Mouse (Mus musculus) megakaryocyte, embryonic 14.5 days (primary cell): ENCODE results near the gene Vmn1r196. TPM values are rescaled to one million over a fixed set of nuclear protein-coding genes. Genes with fewer than 3 reads are reported as not detected.

Experiments
- H3K27me3 ChIP-seq: replicated peaks from 2 replicates; pipeline ENCODE3; 2012; ENCODE audit warnings: inconsistent platforms
- H3K36me3 ChIP-seq: replicated peaks from 2 replicates; pipeline ENCODE3; 2012; ENCODE audit warnings: low read length, inconsistent platforms, mixed read lengths
- H3K4me1 ChIP-seq: 2 replicates; pipeline ENCODE4 v1.6.1; 2012; ENCODE audit warnings: inconsistent platforms
- H3K4me3 ChIP-seq: replicated peaks from 2 replicates; pipeline ENCODE3; 2012; ENCODE audit warnings: moderate library complexity, mild to moderate bottlenecking, inconsistent platforms
- H3K9me3 ChIP-seq: 2 replicates; pipeline ENCODE4 v1.6.1; 2012; ENCODE audit warnings: inconsistent platforms
- FLI1 ChIP-seq: IDR thresholded peaks from 2 replicates; pipeline ENCODE4 v1.6.1; 2012; ENCODE audit warnings: low read length, inconsistent platforms, mixed read lengths
- GATA1 ChIP-seq: IDR thresholded peaks from 3 replicates; pipeline ENCODE4 v1.6.1; 2012; ENCODE audit warnings: mixed read lengths, low read length, inconsistent platforms, borderline replicate concordance
- polyA plus RNA-seq: library from polyadenylated mRNA; stranded (reverse); fragments of >175 nt; gene quantifications from 2 replicates; pipeline ENCODE4 v1.2.3, GENCODE M21; 2012; ENCODE audit warnings: low replicate concordance; ENCODE audit not compliant: insufficient read depth

The Vmn1r196 gene
- polyA plus RNA-seq, 1 experiment: not detected

DNA sequence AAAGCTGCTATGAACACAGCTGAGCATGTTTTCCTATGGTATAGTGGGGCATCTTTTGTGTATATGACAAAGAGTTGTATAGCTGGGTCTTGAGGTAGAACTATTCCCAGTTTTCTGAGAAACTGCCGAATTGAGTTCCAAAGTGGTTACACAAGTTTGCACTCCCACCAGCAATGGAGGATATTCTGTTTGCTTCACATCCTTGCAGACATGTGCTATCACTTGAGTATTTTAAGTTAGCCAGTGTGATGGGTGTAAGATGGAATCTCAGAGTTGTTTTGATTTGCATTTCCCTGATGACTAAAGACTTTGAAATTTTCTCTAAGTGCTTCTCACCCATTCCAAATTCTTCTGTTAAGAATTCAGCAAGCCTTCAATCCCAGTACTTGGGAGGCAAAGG, 45.8 kb downstream of the Vmn1r196 start:
- H3K4me3 ChIP-seq: no peak overlapping the region
- H3K9me3 ChIP-seq: no peaks in the 10 kb centered on the region
- TF ChIP-seq GATA1: no peak
- TF ChIP-seq FLI1: no peak
- H3K36me3 ChIP-seq: no peaks in the 10 kb centered on the region
- no peaks in the 10 kb centered on the region for H3K4me1 ChIP-seq
- no peaks in the 10 kb centered on the region for H3K27me3 ChIP-seq

Other genes starting within 250 kb of the Vmn1r196 start
- gene Hist1h4i, start 248.6 kb upstream of the Vmn1r196 start, polyA plus RNA-seq: 304 and 570 TPM in 2 replicates
- gene Hist1h2ag, start 247.0 kb upstream of the Vmn1r196 start, polyA plus RNA-seq: 24.5 and 35.7 TPM in 2 replicates
- gene Hist1h2bj, start 246.7 kb upstream of the Vmn1r196 start, polyA plus RNA-seq: 27.3 and 32.8 TPM in 2 replicates
- gene Vmn1r188, start 205.5 kb upstream of the Vmn1r196 start, polyA plus RNA-seq: not detected in 2 replicates
- gene Vmn1r189, start 184.1 kb upstream of the Vmn1r196 start, polyA plus RNA-seq: not detected in 2 replicates
- not detected in 2 replicates for gene Vmn1r191, start 106.0 kb upstream of the Vmn1r196 start, polyA plus RNA-seq
- gene Vmn1r192, start 98.8 kb upstream of the Vmn1r196 start, polyA plus RNA-seq: not detected in 2 replicates
- 0.03 TPM in 1 of 2 replicates, not detected in the other for gene Vmn1r193, start 66.8 kb upstream of the Vmn1r196 start, polyA plus RNA-seq
- gene Vmn1r194, start 45.7 kb upstream of the Vmn1r196 start, polyA plus RNA-seq: not detected in 2 replicates
- not detected in 2 replicates for gene Vmn1r195, start 19.4 kb upstream of the Vmn1r196 start, polyA plus RNA-seq
- not detected in 2 replicates for gene Vmn1r197, start 34.7 kb downstream of the Vmn1r196 start, polyA plus RNA-seq
- gene Vmn1r198, start 60.4 kb downstream of the Vmn1r196 start, polyA plus RNA-seq: not detected in 2 replicates
- not detected in 2 replicates for gene Vmn1r199, start 89.9 kb downstream of the Vmn1r196 start, polyA plus RNA-seq
- gene Vmn1r200, start 100.5 kb downstream of the Vmn1r196 start, polyA plus RNA-seq: not detected in 2 replicates
- gene Vmn1r201, start 182.0 kb downstream of the Vmn1r196 start, polyA plus RNA-seq: not detected in 2 replicates
- gene Vmn1r202, start 215.5 kb downstream of the Vmn1r196 start, polyA plus RNA-seq: 0.39 TPM in 1 of 2 replicates, not detected in the other
- not detected in 2 replicates for gene Vmn1r203, start 228.2 kb downstream of the Vmn1r196 start, polyA plus RNA-seq